Mouse (Mus musculus) liver, embryonic 12.5 days (tissue): ENCODE measurements around the gene Pcbd2. TPM values are rescaled to one million over a fixed set of nuclear protein-coding genes. Genes with fewer than 3 reads are reported as not detected.
"Not testable (repeated sequence)": the region's sequence is repeated elsewhere in the genome, so short reads cannot be mapped to it uniquely, and the experiment has no call there.

Experiments
- ATAC-seq: fragments of 200-750 bp; cut with Nextera tagmentation; 2 replicates; pipeline ENCODE4 v1.8.0; 2017; ENCODE audit warnings: moderate number of reproducible peaks, mild to moderate bottlenecking, moderate library complexity
- H3K27ac ChIP-seq: fragments of 300-500 bp; sonication (generic); 2 replicates; pipeline ENCODE4 v1.5.1; 2016; ENCODE audit warnings: mild to moderate bottlenecking
- H3K27me3 ChIP-seq: fragments of 300-500 bp; sonication (generic); replicated peaks from 2 replicates; pipeline ENCODE4 v1.6.1; 2016; ENCODE audit warnings: mild to moderate bottlenecking, moderate library complexity
- H3K36me3 ChIP-seq: fragments of 300-500 bp; sonication (generic); 2 replicates; pipeline ENCODE4 v1.6.1; 2016; ENCODE audit warnings: mild to moderate bottlenecking, moderate library complexity
- H3K4me1 ChIP-seq: fragments of 300-500 bp; sonication (generic); 2 replicates; pipeline ENCODE4 v1.6.1; 2016
- H3K4me2 ChIP-seq: fragments of 300-500 bp; sonication (generic); 2 replicates; pipeline ENCODE4 v1.6.1; 2016; ENCODE audit warnings: mild to moderate bottlenecking, moderate library complexity
- H3K4me3 ChIP-seq: fragments of 300-500 bp; sonication (generic); 2 replicates; pipeline ENCODE4 v1.5.1; 2016; ENCODE audit warnings: mild to moderate bottlenecking, moderate library complexity
- H3K9ac ChIP-seq: fragments of 300-500 bp; sonication (generic); 2 replicates; pipeline ENCODE4 v1.6.1; 2016; ENCODE audit warnings: mild to moderate bottlenecking, moderate library complexity
- H3K9me3 ChIP-seq: fragments of 300-500 bp; sonication (generic); replicated peaks from 2 replicates; pipeline ENCODE4 v1.6.1; 2016; ENCODE audit warnings: mild to moderate bottlenecking, moderate library complexity
- WGBS: fragments of 180-500 bp; shearing (Covaris S2); methylation state at CpG from one replicate; pipeline ENCODE4 v1.1.7; 2016; ENCODE audit not compliant: insufficient replicate concordance; 5-methylcytosine and 5-hydroxymethylcytosine counted together
- polyA plus RNA-seq: library from polyadenylated mRNA; unstranded; fragments of >200 nt; fragmentation: Nextera tagmentation; extraction: Ambion mirVana; gene quantifications from 2 replicates; pipeline ENCODE4 v1.2.1, GENCODE M21; 2016

Gene Pcbd2
- 45.8 and 47.5 TPM in 2 replicates for polyA plus RNA-seq

GRCm38 (mm10) chr13:55727120-55727838 lies at the start of gene Pcbd2:
Gene Pcbd2 (plus strand): TSS chr13:55727368.
- Histone ChIP-seq H3K27ac (peak within 1 kb of the TSS; percentile 97), H3K4me3 (peak within 1 kb of the TSS; percentile 71), H3K4me2 (peak within 1 kb of the TSS; percentile 87), H3K4me1 (peaks cover 17% of the 10 kb centered on the region), H3K27me3 (no peaks in the 10 kb centered on the region), H3K9ac (peak within 1 kb of the TSS; percentile 86), H3K36me3 (peaks cover 23% of the 10 kb centered on the region), H3K9me3 (no peaks in the 10 kb centered on the region)
- WGBS, result under 1% methylated on average over 73 of the region's 73 CpGs
- ATAC-seq, result peak; percentile 88

GRCm38 (mm10) chr13:55682201-55682600 lies 45.0 kb upstream of the Pcbd2 start:
- Histone ChIP-seq H3K9ac (no peak overlapping the region), H3K27me3 (no peaks in the 10 kb centered on the region), H3K4me2 (no peak overlapping the region), H3K4me1 (peaks cover 8% of the 10 kb centered on the region; the same call in 1 of the 2 replicates), H3K9me3 (no peaks in the 10 kb centered on the region), H3K27ac (no peak overlapping the region), H3K4me3 (no peak overlapping the region), H3K36me3 (peaks cover 47% of the 10 kb centered on the region)
- 85% methylated on average over 9 of the region's 9 CpGs for WGBS
- no peak for ATAC-seq

- no peak overlapping the region for H3K9ac ChIP-seq
- H3K4me1 ChIP-seq, result peaks cover 8% of the 10 kb centered on the region; the same call in 1 of the 2 replicates
- 83% methylated on average over 3 of the region's 3 CpGs for WGBS
Measured at GRCm38 (mm10) chr13:55683581-55683980, 43.6 kb upstream of the Pcbd2 start.

GRCm38 (mm10) chr13:55686107-55686633 lies 41.0 kb upstream of the Pcbd2 start:
- H3K27ac ChIP-seq, result no peak overlapping the region
- peaks cover 8% of the 10 kb centered on the region; the same call in 1 of the 2 replicates for H3K4me1 ChIP-seq
- no peak overlapping the region for H3K4me3 ChIP-seq
- H3K9ac ChIP-seq, result no peak overlapping the region
- peaks cover 8% of the 10 kb centered on the region for H3K36me3 ChIP-seq
- H3K4me2 ChIP-seq, result no peak overlapping the region
- H3K27me3 ChIP-seq, result no peaks in the 10 kb centered on the region
- H3K9me3 ChIP-seq, result no peaks in the 10 kb centered on the region
- ATAC-seq, result no peak
- WGBS, result 64% methylated on average over 9 of the region's 9 CpGs

More at GRCm38 (mm10) chr13:55683581-55683980, 43.6 kb upstream of the Pcbd2 start:
- Histone ChIP-seq H3K4me3 (no peak overlapping the region), H3K4me2 (no peak overlapping the region), H3K27ac (no peak overlapping the region), H3K27me3 (no peaks in the 10 kb centered on the region), H3K36me3 (peaks cover 33% of the 10 kb centered on the region), H3K9me3 (no peaks in the 10 kb centered on the region)
- no peak for ATAC-seq

- Histone ChIP-seq H3K27ac (no peak overlapping the region), H3K27me3 (no peaks in the 10 kb centered on the region), H3K9me3 (no peaks in the 10 kb centered on the region), H3K9ac (no peak overlapping the region), H3K4me2 (no peak overlapping the region), H3K4me1 (peaks cover 15% of the 10 kb centered on the region), H3K4me3 (no peak overlapping the region), H3K36me3 (no peaks in the 10 kb centered on the region)
- no peak for ATAC-seq
- 60% methylated on average over 4 of the region's 4 CpGs for WGBS
Measured at GRCm38 (mm10) chr13:55687927-55688602, 39.1 kb upstream of the Pcbd2 start.

- ATAC-seq, result peak; percentile 94
- Histone ChIP-seq H3K9me3 (no peaks in the 10 kb centered on the region), H3K9ac (peak within 1 kb of the TSS; percentile 100), H3K27me3 (no peaks in the 10 kb centered on the region), H3K4me1 (peaks cover 37% of the 10 kb centered on the region), H3K27ac (peak within 1 kb of the TSS; percentile 99), H3K4me2 (peak within 1 kb of the TSS; percentile 90), H3K4me3 (peak within 1 kb of the TSS; percentile 98), H3K36me3 (peaks cover 13% of the 10 kb centered on the region)
- 2% methylated on average over 51 of the region's 51 CpGs for WGBS
Measured at GRCm38 (mm10) chr13:55692535-55693242, 34.5 kb upstream of the Pcbd2 start, which contains the start of gene B230219D22Rik. Gene B230219D22Rik (plus strand): TSS chr13:55693124.

- peak; percentile 74 for ATAC-seq
- H3K27me3 ChIP-seq, result no peaks in the 10 kb centered on the region
- H3K4me2 ChIP-seq, result peak overlapping the region; percentile 90
- no peaks in the 10 kb centered on the region for H3K9me3 ChIP-seq
- peak overlapping the region; percentile 98 for H3K4me3 ChIP-seq
- peaks cover 17% of the 10 kb centered on the region for H3K36me3 ChIP-seq
- peak overlapping the region; percentile 99 for H3K27ac ChIP-seq
- under 1% methylated on average over 56 of the region's 70 CpGs for WGBS
- H3K4me1 ChIP-seq, result peaks cover 37% of the 10 kb centered on the region
- H3K9ac ChIP-seq, result peak overlapping the region; percentile 100
Measured at GRCm38 (mm10) chr13:55693243-55693721, 33.9 kb upstream of the Pcbd2 start.

- no peaks in the 10 kb centered on the region for H3K27me3 ChIP-seq
- peak overlapping the region; percentile 99; the same call in 1 of the 2 replicates for H3K27ac ChIP-seq
- no peaks in the 10 kb centered on the region for H3K9me3 ChIP-seq
- H3K4me3 ChIP-seq, result peak overlapping the region; percentile 98
- H3K4me1 ChIP-seq, result peaks cover 37% of the 10 kb centered on the region
- peak overlapping the region; percentile 90 for H3K4me2 ChIP-seq
- H3K36me3 ChIP-seq, result peaks cover 25% of the 10 kb centered on the region
- WGBS, result 13% methylated on average over 8 of the region's 8 CpGs
- H3K9ac ChIP-seq, result peak overlapping the region; percentile 100
- no peak for ATAC-seq
Measured at GRCm38 (mm10) chr13:55694110-55694509, 33.1 kb upstream of the Pcbd2 start.

GRCm38 (mm10) chr13:55695989-55696388 lies 31.2 kb upstream of the Pcbd2 start:
- H3K4me3 ChIP-seq, H3K27me3 ChIP-seq, ATAC-seq, H3K9ac ChIP-seq, H3K9me3 ChIP-seq, H3K27ac ChIP-seq: not testable (repeated sequence)
- H3K36me3 ChIP-seq, result peaks cover 43% of the 10 kb centered on the region
- peak overlapping the region; percentile 28; the same call in 1 of the 2 replicates for H3K4me2 ChIP-seq
- peaks cover 37% of the 10 kb centered on the region for H3K4me1 ChIP-seq
- WGBS, result 79% methylated on average over 1 of the region's 3 CpGs

- no peak overlapping the region for H3K4me2 ChIP-seq
- no peak overlapping the region for H3K4me3 ChIP-seq
- 79% methylated on average over 4 of the region's 4 CpGs for WGBS
- H3K27me3 ChIP-seq, result no peaks in the 10 kb centered on the region
- H3K27ac ChIP-seq, result no peak overlapping the region
- 0 out of 2 replicates have a peak, but pooled peaks cover 3% of the 10 kb centered on the region for H3K9me3 ChIP-seq
- no peak overlapping the region for H3K9ac ChIP-seq
- H3K36me3 ChIP-seq, result peaks cover 57% of the 10 kb centered on the region
- no peak for ATAC-seq
- no peaks in the 10 kb centered on the region for H3K4me1 ChIP-seq
Measured at GRCm38 (mm10) chr13:55704301-55704700, 22.9 kb upstream of the Pcbd2 start.

GRCm38 (mm10) chr13:55712846-55713245 lies 14.3 kb upstream of the Pcbd2 start:
- no peak overlapping the region for H3K4me2 ChIP-seq
- 81% methylated on average over 3 of the region's 3 CpGs for WGBS
- no peaks in the 10 kb centered on the region for H3K9me3 ChIP-seq
- peaks cover 21% of the 10 kb centered on the region for H3K4me1 ChIP-seq
- H3K9ac ChIP-seq, result no peak overlapping the region
- H3K27ac ChIP-seq, result no peak overlapping the region
- peaks cover 3% of the 10 kb centered on the region for H3K36me3 ChIP-seq
- no peaks in the 10 kb centered on the region for H3K27me3 ChIP-seq
- H3K4me3 ChIP-seq, result no peak overlapping the region
- ATAC-seq, result no peak
